Mouse (Mus musculus) hindbrain, embryonic 10.5 days (tissue): Measurements from ENCODE around the gene Sugct. TPM values are rescaled to one million over a fixed set of nuclear protein-coding genes. Genes with fewer than 3 reads are reported as not detected.

ENCODE experiments used
- DNase-seq: peaks from one replicate; pipeline ENCODE4 v3.0.0-alpha.2; 2017; ENCODE audit warnings: low spot score
- H3K27ac ChIP-seq: fragments of 300-500 bp; sonication (generic); 2 replicates; pipeline ENCODE4 v1.5.1; 2016; ENCODE audit warnings: mild to moderate bottlenecking, moderate library complexity
- H3K27me3 ChIP-seq: fragments of 300-500 bp; sonication (generic); 2 replicates; pipeline ENCODE4 v1.6.1; 2016; ENCODE audit warnings: mild to moderate bottlenecking; ENCODE audit not compliant: poor library complexity, insufficient read depth, severe bottlenecking
- H3K36me3 ChIP-seq: fragments of 300-500 bp; sonication (generic); 2 replicates; pipeline ENCODE4 v1.6.1; 2016; ENCODE audit warnings: mild to moderate bottlenecking, moderate library complexity
- H3K4me1 ChIP-seq: fragments of 300-500 bp; sonication (generic); replicated peaks from 2 replicates; pipeline ENCODE4 v1.6.1; 2016; ENCODE audit warnings: mild to moderate bottlenecking
- H3K4me3 ChIP-seq: fragments of 300-500 bp; sonication (generic); 2 replicates; pipeline ENCODE4 v1.5.1; 2016; ENCODE audit warnings: mild to moderate bottlenecking, moderate library complexity
- H3K9me3 ChIP-seq: fragments of 300-500 bp; sonication (generic); 2 replicates; pipeline ENCODE4 v1.6.1; 2016; ENCODE audit warnings: mild to moderate bottlenecking, moderate library complexity
- WGBS: fragments of 180-500 bp; shearing (Covaris S2); methylation state at CpG from one replicate; pipeline ENCODE4 v1.1.7; 2016; 5-methylcytosine and 5-hydroxymethylcytosine counted together
- polyA plus RNA-seq: library from polyadenylated mRNA; unstranded; fragments of >200 nt; fragmentation: Nextera tagmentation; extraction: Ambion mirVana; gene quantifications from 2 replicates; pipeline ENCODE4 v1.2.1, GENCODE M21; 2016

Gene Sugct
- polyA plus RNA-seq, 1 experiment from 2014 or later = 3.7 TPM

DNA sequence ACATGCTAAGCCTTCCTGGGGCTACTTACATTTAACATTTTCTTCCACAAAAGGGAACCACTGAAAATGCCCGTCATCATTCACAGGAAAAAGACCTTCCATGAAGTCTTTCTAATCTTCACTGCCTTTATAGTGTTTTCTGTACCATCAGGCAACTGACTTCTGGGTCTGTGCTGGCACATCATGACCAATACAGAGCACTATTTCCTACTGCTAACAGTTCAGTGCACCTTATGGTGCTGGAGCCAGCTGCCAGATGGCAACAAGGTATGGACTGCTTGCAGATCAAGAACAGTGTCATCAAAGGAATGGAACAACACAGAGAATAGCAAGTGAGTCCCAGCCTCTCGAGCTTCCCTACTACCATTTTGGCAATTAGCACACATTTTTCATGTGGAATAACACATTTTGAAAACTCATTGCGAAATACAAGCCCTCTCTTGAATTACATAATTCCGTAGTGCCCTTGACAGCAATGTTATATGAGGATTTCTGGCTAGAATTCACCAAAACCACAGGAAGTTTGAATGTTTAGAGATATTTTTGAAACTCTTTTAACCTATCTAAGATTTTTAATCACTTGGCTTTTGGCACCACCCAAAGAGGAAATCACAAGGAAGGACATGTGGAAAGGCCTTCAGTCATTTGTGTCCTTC, 359.3 kb downstream of the Sugct start:
- Histone ChIP-seq H3K27ac (no peak overlapping the region), H3K9me3 (no peaks in the 10 kb centered on the region), H3K4me3 (no peak overlapping the region), H3K4me1 (no peaks in the 10 kb centered on the region), H3K36me3 (no peaks in the 10 kb centered on the region), H3K27me3 (no peaks in the 10 kb centered on the region)
- DNase-seq = no peak
- WGBS = 88% methylated on average over 4 of the region's 4 CpGs

GRCm38 (mm10) chr13:17326863-17327262, 368.5 kb downstream of the Sugct start:
- Histone ChIP-seq H3K4me1 (no peaks in the 10 kb centered on the region), H3K9me3 (no peaks in the 10 kb centered on the region), H3K36me3 (no peaks in the 10 kb centered on the region), H3K27me3 (no peaks in the 10 kb centered on the region), H3K4me3 (no peak overlapping the region), H3K27ac (no peak overlapping the region)
- WGBS = 88% methylated on average over 4 of the region's 4 CpGs
- no peak for DNase-seq

- whole genome bisulfite sequencing = 86% methylated on average over 4 of the region's 4 CpGs
- H3K9me3 ChIP-seq = no peaks in the 10 kb centered on the region
- no peak overlapping the region for H3K4me3 ChIP-seq
- no peak overlapping the region for H3K27ac ChIP-seq
- H3K4me1 ChIP-seq = peaks cover 5% of the 10 kb centered on the region; the same call in 1 of the 2 replicates
- no peak for DNase-seq
- H3K36me3 ChIP-seq = no peaks in the 10 kb centered on the region
- H3K27me3 ChIP-seq = no peaks in the 10 kb centered on the region
These were observed 393.8 kb downstream of the Sugct start for GRCm38 (mm10) chr13:17301590-17301989.

- Histone ChIP-seq H3K36me3 (no peaks in the 10 kb centered on the region), H3K4me1 (peaks cover 5% of the 10 kb centered on the region; the same call in 1 of the 2 replicates), H3K4me3 (no peak overlapping the region), H3K9me3 (no peaks in the 10 kb centered on the region), H3K27ac (no peak overlapping the region), H3K27me3 (no peaks in the 10 kb centered on the region)
- 67% methylated on average over 1 of the region's 1 CpGs for WGBS
- no peak for DNase-seq
These were observed 397.8 kb downstream of the Sugct start for GRCm38 (mm10) chr13:17297462-17298005.

- Histone ChIP-seq H3K27ac (no peak overlapping the region), H3K27me3 (no peaks in the 10 kb centered on the region), H3K36me3 (no peaks in the 10 kb centered on the region), H3K4me1 (peaks cover 5% of the 10 kb centered on the region; the same call in 1 of the 2 replicates), H3K9me3 (no peaks in the 10 kb centered on the region), H3K4me3 (no peak overlapping the region)
- DNase-seq = peak; percentile 5
- 13% methylated on average over 4 of the region's 4 CpGs for WGBS
These were observed 398.4 kb downstream of the Sugct start for GRCm38 (mm10) chr13:17296912-17297311.

DNA sequence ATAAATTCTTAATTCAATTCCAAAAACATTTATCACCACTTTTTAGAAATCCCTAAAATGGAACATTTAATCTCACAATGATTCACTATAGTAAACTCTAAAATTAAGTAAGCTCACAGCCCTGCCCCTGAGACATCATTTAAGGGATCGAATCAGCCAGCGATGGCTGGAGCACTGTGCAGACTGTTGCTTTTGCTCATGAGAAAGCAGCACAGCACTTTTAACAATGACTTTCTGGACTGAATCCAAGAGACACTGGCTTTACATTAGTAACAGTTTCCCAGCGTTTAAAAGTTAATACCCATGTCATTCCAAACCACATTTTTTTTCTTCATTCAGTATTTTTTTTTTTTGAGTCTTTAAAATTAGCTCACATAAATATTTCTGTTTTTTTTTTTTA, 398.9 kb downstream of the Sugct start:
- DNase-seq = no peak
- no peak overlapping the region for H3K4me3 ChIP-seq
- peaks cover 5% of the 10 kb centered on the region; the same call in 1 of the 2 replicates for H3K4me1 ChIP-seq
- H3K27me3 ChIP-seq = no peaks in the 10 kb centered on the region
- H3K36me3 ChIP-seq = no peaks in the 10 kb centered on the region
- H3K9me3 ChIP-seq = no peaks in the 10 kb centered on the region
- 76% methylated on average over 3 of the region's 3 CpGs for WGBS
- no peak overlapping the region for H3K27ac ChIP-seq

- H3K27me3 ChIP-seq = no peaks in the 10 kb centered on the region
- H3K4me1 ChIP-seq = no peaks in the 10 kb centered on the region
- no peak overlapping the region for H3K4me3 ChIP-seq
- WGBS = 85% methylated on average over 3 of the region's 3 CpGs
- no peak for DNase-seq
- H3K9me3 ChIP-seq = no peaks in the 10 kb centered on the region
- H3K27ac ChIP-seq = no peak overlapping the region
- H3K36me3 ChIP-seq = no peaks in the 10 kb centered on the region
These were observed 404.3 kb downstream of the Sugct start for GRCm38 (mm10) chr13:17291057-17291456.

GRCm38 (mm10) chr13:17288377-17288776, 407.0 kb downstream of the Sugct start:
- no peak overlapping the region for H3K27ac ChIP-seq
- 49% methylated on average over 1 of the region's 1 CpGs for WGBS
- no peak overlapping the region for H3K4me3 ChIP-seq
- no peaks in the 10 kb centered on the region for H3K27me3 ChIP-seq
- no peaks in the 10 kb centered on the region for H3K4me1 ChIP-seq
- H3K36me3 ChIP-seq = no peaks in the 10 kb centered on the region
- H3K9me3 ChIP-seq = no peaks in the 10 kb centered on the region
- no peak for DNase-seq

DNA sequence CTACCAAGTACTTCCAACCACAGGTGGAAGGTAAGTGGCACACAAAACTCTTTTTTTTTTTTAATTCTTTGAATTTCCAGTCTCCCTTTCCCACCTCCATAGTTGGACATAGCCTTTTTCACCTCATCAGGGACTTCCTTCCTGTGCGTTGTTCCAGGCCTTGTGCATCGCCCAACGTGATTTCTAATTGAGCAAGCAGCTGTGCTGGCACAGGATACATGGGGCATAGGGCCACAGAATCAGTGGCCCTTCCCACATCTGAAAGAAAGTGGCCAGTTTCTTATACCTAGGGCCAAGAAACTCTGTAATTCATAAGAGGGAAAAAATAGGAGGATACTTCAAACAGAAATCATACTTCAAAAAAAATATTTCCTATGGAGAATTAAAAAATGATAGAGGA, 449.4 kb downstream of the Sugct start:
- Histone ChIP-seq H3K4me1 (no peaks in the 10 kb centered on the region), H3K27ac (no peak overlapping the region), H3K9me3 (no peaks in the 10 kb centered on the region), H3K27me3 (no peaks in the 10 kb centered on the region), H3K36me3 (no peaks in the 10 kb centered on the region), H3K4me3 (no peak overlapping the region)
- 85% methylated on average over 3 of the region's 3 CpGs for WGBS
- no peak for DNase-seq

DNA sequence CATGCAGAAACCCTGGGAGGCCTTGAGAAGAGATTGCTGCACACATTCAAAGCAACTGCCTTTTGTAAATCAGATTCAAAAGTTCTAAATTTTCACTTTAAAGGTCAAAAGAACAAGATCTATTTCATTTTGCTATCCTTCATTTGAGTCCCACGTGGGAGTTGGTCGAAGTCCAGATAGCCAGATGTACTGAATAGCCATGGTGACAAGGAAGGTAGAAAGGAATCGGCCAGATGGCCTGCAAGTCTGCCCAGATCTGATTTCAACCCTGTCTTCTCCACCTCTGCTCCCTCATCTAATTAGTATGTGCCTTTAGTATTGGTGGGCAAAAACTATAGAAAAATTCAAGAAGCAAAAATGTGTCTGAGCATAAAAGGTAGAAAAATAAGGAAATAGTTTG, 478.8 kb downstream of the Sugct start:
- Histone ChIP-seq H3K9me3 (no peaks in the 10 kb centered on the region), H3K4me3 (no peak overlapping the region), H3K4me1 (no peaks in the 10 kb centered on the region), H3K27ac (no peak overlapping the region), H3K36me3 (no peaks in the 10 kb centered on the region), H3K27me3 (no peaks in the 10 kb centered on the region)
- DNase-seq = no peak
- WGBS = 59% methylated on average over 3 of the region's 3 CpGs

GRCm38 (mm10) chr13:17212681-17213080, 482.7 kb downstream of the Sugct start:
- Histone ChIP-seq H3K9me3 (no peaks in the 10 kb centered on the region), H3K27ac (no peak overlapping the region), H3K27me3 (no peaks in the 10 kb centered on the region), H3K36me3 (no peaks in the 10 kb centered on the region), H3K4me1 (no peaks in the 10 kb centered on the region), H3K4me3 (no peak overlapping the region)
- DNase-seq = no peak

- DNase-seq = no peak
- Histone ChIP-seq H3K9me3 (no peaks in the 10 kb centered on the region), H3K27me3 (no peaks in the 10 kb centered on the region), H3K36me3 (no peaks in the 10 kb centered on the region), H3K4me1 (no peaks in the 10 kb centered on the region), H3K27ac (no peak overlapping the region), H3K4me3 (no peak overlapping the region)
- WGBS = 73% methylated on average over 3 of the region's 3 CpGs
These were observed 505.1 kb downstream of the Sugct start for GRCm38 (mm10) chr13:17190180-17190762.

DNA sequence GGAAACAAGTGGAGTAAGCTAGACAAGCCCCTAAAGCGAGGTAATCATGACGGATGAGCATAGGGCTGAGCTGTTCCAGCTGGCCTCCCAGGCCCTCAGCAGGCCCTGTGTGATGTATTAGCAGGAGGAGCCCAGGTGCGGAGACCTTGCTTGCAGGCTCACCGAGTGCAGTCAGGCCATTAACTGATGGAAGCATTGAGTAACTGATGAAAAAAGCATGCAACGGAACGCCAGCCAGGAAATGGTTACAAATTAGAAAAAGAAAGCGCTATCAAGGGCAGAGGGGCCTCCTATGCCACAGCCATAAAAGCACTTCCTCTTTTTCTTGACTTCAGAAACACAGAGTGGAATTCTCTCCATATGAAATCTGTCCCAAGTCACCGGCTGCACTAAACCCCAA, 510.1 kb downstream of the Sugct start:
- Histone ChIP-seq H3K4me1 (no peaks in the 10 kb centered on the region), H3K27ac (no peak overlapping the region), H3K27me3 (no peaks in the 10 kb centered on the region), H3K9me3 (no peaks in the 10 kb centered on the region), H3K4me3 (no peak overlapping the region), H3K36me3 (no peaks in the 10 kb centered on the region)
- no peak for DNase-seq
- 67% methylated on average over 8 of the region's 8 CpGs for WGBS
